Mouse (Mus musculus): ENCODE data around the gene Rbm42.

Rbm42 gene

GRCm38 (mm10) chr7:30618658-30619057 is 31.5 kb downstream of the Rbm42 start:
- no peak for DNase-seq (ENCODE audit: low read depth, low spot score)

DNA sequence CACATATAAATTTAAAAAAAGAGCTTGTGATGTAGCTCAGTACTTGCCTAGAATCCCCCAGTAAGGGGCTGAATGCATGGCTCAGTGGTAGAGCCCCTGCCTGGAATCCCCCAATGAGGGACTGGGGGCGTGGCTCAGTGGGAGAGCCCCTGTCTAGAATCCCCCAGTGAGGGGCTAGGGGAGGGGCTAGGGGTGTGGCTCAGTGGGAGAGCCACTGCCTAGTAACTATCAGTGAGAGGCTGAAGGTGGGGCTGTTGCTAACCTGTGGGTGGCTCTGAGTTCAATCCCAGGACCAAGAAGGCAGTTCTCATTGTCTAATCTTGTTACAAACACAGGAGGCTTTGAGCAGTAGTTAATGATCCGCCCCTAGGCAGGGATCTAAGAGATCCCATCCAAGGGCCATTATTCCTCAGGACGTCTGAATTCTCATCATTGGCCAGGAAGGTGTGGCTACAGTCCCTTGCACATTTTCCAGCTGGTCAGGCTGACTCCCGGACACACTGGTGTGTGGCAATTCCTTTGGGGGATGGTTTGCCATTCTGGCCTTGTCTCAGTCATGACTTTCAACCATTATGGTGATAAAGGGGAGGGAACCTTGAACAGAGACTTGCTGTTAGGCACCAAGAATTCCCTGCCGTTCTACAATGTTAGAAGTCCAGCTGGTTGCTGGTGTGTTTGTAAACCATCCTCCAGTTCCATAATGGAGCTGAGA is 34.9 kb downstream of the Rbm42 start:
- no peak for DNase-seq (ENCODE audit: low read depth, low spot score)

DNA sequence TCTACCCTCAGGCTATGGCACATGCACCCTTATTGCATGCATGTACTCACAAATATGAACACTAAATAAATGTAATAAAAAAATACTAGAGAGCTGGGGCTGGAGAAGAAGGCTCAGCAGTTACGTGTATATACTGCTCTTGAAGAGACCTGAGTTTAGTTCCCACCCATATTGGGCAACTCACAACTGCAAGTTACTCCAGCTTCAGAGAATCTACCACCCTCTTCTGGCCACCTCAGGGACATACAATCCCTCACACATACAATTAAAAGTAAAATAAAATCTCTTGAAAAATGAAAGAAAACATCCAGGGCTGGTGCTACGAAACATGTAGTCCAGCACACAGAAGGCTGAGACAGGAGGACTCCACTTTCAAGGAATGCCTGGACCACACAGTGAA is 35.7 kb downstream of the Rbm42 start:
- DNase-seq (ENCODE audit: low read depth, low spot score) = no peak

GRCm38 (mm10) chr7:30613529-30614112 is 36.5 kb downstream of the Rbm42 start:
- peak; percentile 28 for DNase-seq (ENCODE audit: low read depth, low spot score)

GRCm38 (mm10) chr7:30612654-30613402 is 37.3 kb downstream of the Rbm42 start, which contains the start of gene Upk1a:
Gene Upk1a, minus strand, starts transcription at chr7:30612847.
- DNase-seq (ENCODE audit: low read depth, low spot score) = no peak

- no peak for DNase-seq (ENCODE audit: low read depth, low spot score)
Observed at GRCm38 (mm10) chr7:30610043-30610442, 40.1 kb downstream of the Rbm42 start.

- DNase-seq (ENCODE audit: low read depth, low spot score) = no peak
Observed at GRCm38 (mm10) chr7:30608476-30608875, 41.6 kb downstream of the Rbm42 start.

- no peak for DNase-seq (ENCODE audit: low read depth, low spot score)
Observed at GRCm38 (mm10) chr7:30607706-30608309, 42.3 kb downstream of the Rbm42 start.

DNA sequence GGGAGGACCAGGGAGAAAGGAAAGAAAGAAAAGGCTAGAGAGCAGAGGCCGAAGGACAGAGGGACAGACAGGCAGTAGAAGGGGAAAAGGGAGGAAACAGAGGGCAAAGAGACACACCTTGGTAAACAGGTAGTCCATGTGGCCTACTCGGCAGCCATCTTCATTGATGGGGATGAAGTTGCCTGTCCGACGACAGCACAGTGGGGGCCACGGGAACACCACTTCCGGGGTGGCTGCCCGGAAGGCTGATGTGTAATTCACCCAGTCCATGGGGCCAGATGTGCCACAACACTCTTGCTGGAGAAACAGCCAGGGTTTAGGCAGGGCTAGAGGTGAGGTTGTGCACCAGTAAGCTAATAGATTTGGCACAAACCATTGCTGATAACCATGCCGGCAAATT is 45.2 kb downstream of the Rbm42 start:
- no peak for DNase-seq (ENCODE audit: low read depth, low spot score)

- DNase-seq (ENCODE audit: low read depth, low spot score) = no peak
Observed at GRCm38 (mm10) chr7:30604424-30604823, 45.7 kb downstream of the Rbm42 start.

GRCm38 (mm10) chr7:30602583-30602982 is 47.5 kb downstream of the Rbm42 start:
- no peak for DNase-seq (ENCODE audit: low read depth, low spot score)

DNA sequence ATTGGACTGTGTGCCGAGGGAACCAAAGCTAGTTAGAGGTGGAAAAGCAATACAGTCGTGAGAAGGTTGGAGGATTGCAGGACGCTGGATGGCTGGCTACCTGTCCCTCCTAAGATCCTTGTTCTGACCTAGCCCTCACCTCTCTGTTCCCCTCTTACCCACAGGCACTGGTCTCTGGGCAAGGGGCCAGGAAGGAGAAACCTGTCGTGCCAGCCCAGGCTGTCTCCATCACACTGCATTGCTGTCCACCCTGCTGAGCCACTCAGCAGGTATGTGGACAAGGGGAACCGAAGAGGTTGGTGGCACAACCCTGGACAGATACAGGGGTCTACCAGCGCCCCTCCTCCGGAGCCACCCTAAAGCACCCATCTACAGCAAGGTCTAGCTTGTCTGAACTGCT is 49.5 kb downstream of the Rbm42 start:
- DNase-seq (ENCODE audit: low read depth, low spot score) = no peak

DNA sequence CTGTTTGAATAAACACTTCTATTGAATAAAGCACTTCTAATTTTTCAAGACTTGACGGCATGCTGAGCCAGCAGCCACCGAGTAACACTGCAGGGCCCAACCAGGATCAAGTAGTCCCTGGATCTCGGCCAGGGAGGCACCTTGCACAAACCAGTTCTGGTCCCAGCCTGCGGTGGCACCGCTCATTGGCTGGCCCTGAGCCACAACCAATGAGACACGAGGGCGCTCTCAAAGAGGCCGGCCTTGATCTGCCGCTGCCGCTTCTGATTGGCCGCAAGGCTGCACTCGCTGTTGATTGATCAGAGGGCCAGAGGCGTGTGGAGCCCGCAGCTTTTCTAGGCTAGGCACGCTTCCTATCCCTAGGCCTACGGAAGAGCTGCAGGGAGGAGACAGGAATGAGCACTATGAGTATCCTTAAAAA is 50.2 kb downstream of the Rbm42 start:
- peak; percentile 82 for DNase-seq (ENCODE audit: low read depth, low spot score)

GRCm38 (mm10) chr7:30598786-30599185 is 51.3 kb downstream of the Rbm42 start, which contains the start of gene Zbtb32:
Gene Zbtb32, minus strand, starts transcription at chr7:30598909.
- DNase-seq (ENCODE audit: low read depth, low spot score) = no peak

DNA sequence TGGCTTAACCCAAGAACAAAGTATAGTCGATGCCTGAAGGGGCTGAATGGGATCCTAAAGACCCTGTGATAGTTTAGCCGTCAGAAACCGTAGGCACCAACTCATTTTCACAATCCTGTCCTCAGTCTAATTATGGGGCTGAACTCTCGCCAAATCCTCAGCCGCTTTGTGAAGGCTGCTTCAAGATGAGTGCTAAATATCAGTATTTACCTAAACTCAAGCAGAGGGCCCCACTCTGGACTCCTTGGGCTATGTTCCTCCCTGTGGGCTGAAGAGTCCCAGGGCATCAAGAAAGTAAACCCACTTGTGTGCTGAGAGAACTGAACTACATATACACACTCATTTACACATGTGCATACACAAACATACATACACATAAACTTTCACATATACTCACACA is 53.3 kb downstream of the Rbm42 start:
- DNase-seq (ENCODE audit: low read depth, low spot score) = no peak

DNA sequence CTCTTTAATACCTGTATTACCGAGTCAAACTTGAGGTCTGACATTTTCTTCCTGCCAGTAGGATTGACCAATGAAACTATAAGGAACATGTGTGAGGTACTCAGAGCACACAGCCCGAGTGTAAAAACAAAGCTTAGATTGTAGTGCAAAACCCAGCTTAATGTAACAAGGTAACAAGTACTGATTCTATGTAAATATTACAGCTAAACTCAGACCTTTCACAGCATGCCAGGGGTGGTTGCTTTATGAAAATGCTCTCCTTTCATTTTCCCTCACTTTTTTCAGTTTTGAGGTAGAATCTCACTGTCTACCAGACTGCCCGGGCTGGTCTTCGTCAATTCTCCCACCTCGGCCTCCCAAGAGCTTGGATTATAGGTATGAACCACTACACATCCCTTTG is 54.0 kb downstream of the Rbm42 start:
- no peak for DNase-seq (ENCODE audit: low read depth, low spot score)

DNA sequence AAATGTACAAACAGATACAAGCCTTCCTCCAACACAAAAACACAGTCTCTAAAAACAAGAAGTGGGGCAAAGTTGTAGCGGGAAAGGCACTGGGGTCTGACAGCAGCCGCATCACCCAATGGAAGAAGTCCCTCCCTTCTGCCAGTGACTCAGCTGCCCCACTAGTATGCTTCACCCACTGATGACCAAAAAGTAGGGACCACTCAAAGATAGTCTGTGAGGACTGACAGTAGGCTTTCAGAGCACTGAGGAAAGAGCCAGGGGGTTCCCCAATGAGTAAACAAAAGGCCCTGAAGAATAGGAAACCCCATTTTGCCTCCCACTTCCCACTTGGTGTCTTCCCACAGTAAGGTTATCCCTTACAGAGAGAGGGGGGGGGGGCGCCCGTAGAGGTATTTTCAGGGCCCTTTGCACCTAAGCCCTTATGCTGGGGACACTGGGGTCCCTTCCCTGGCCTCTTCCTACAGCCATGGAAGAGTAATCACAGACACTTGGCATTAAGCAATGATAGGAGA is 55.5 kb downstream of the Rbm42 start:
- no peak for DNase-seq (ENCODE audit: low read depth, low spot score)

GRCm38 (mm10) chr7:30593579-30594509 is 56.3 kb downstream of the Rbm42 start:
- DNase-seq (ENCODE audit: low read depth, low spot score) = no peak

GRCm38 (mm10) chr7:30592772-30593423 is 57.2 kb downstream of the Rbm42 start:
- DNase-seq (ENCODE audit: low read depth, low spot score) = no peak

- no peak for DNase-seq (ENCODE audit: low read depth, low spot score)
Observed at GRCm38 (mm10) chr7:30591605-30591951, 58.5 kb downstream of the Rbm42 start.

Measured in skeletal muscle tissue, adult 2 months (tissue).